Mouse (Mus musculus) kidney, embryonic 16.5 days (tissue): ENCODE data around the gene Zfp462. TPM values are rescaled to one million over a fixed set of nuclear protein-coding genes. Genes with fewer than 3 reads are reported as not detected.

Source experiments
- ATAC-seq: fragments of 200-750 bp; cut with Nextera tagmentation; 2 replicates; pipeline ENCODE4 v1.8.0; 2017; ENCODE audit warnings: moderate TSS enrichment; ENCODE audit not compliant: low FRiP score, low TSS enrichment
- H3K27ac ChIP-seq: fragments of 300-500 bp; sonication (generic); 2 replicates; pipeline ENCODE4 v1.5.1; 2014; ENCODE audit warnings: low read length
- H3K27me3 ChIP-seq: fragments of 300-500 bp; sonication (generic); 2 replicates; pipeline ENCODE4 v1.6.1; 2014; ENCODE audit warnings: low read length, control low read depth, mixed read lengths; ENCODE audit not compliant: insufficient read depth
- H3K36me3 ChIP-seq: fragments of 300-500 bp; sonication (generic); 2 replicates; pipeline ENCODE4 v1.6.1; 2014; ENCODE audit warnings: low read length, control low read depth, mixed read lengths; ENCODE audit not compliant: insufficient read depth
- H3K4me1 ChIP-seq: fragments of 300-500 bp; sonication (generic); 2 replicates; pipeline ENCODE4 v1.6.1; 2014; ENCODE audit warnings: low read length, control low read depth, mixed read lengths; ENCODE audit not compliant: insufficient read depth
- H3K4me2 ChIP-seq: fragments of 300-500 bp; sonication (generic); replicated peaks from 2 replicates; pipeline ENCODE4 v1.6.1; 2014; ENCODE audit warnings: low read depth, low read length
- H3K4me3 ChIP-seq: fragments of 300-500 bp; sonication (generic); 2 replicates; pipeline ENCODE4 v1.5.1; 2014; ENCODE audit warnings: mild to moderate bottlenecking, low read length
- H3K9ac ChIP-seq: fragments of 300-500 bp; sonication (generic); replicated peaks from 2 replicates; pipeline ENCODE4 v1.6.1; 2014; ENCODE audit warnings: low read length
- H3K9me3 ChIP-seq: fragments of 300-500 bp; sonication (generic); 2 replicates; pipeline ENCODE4 v1.6.1; 2016; ENCODE audit warnings: low read length, control low read depth
- WGBS: fragments of 180-500 bp; shearing (Covaris S2); extraction: QIAGEN DNeasy Blood & Tissue Kit; methylation state at CpG from one replicate; pipeline ENCODE4 v1.1.7; 2014; 5-methylcytosine and 5-hydroxymethylcytosine counted together
- polyA plus RNA-seq: library from polyadenylated mRNA; unstranded; fragments of >200 nt; fragmentation: Nextera tagmentation; extraction: Ambion mirVana; gene quantifications from 2 replicates; pipeline ENCODE4 v1.2.1, GENCODE M21; 2015

Zfp462 gene
- polyA plus RNA-seq, 1 experiment from 2014 or later, result 3.4 TPM

DNA sequence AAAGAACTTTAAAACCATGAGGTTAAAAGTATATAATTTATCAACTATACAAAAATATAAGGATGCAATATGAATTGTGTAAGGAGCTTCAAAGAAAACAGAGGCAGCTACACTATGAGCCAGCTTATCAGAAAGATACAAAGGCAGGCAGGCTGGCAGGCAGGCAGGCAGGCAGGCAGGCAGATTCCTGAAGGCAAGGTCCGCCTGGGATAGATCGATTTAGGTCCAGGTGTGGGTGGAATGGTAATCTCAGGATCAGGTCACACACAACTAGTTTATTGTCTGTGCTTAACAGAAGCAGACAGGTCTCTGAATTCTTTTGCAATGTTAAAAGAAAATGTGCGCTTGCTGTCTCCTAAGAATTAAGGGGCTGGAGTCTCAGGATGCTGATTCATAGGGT is 158.7 kb downstream of the Zfp462 start:
- H3K27ac ChIP-seq, result no peak overlapping the region
- WGBS, result 76% methylated on average over 3 of the region's 3 CpGs
- no peak for ATAC-seq

DNA sequence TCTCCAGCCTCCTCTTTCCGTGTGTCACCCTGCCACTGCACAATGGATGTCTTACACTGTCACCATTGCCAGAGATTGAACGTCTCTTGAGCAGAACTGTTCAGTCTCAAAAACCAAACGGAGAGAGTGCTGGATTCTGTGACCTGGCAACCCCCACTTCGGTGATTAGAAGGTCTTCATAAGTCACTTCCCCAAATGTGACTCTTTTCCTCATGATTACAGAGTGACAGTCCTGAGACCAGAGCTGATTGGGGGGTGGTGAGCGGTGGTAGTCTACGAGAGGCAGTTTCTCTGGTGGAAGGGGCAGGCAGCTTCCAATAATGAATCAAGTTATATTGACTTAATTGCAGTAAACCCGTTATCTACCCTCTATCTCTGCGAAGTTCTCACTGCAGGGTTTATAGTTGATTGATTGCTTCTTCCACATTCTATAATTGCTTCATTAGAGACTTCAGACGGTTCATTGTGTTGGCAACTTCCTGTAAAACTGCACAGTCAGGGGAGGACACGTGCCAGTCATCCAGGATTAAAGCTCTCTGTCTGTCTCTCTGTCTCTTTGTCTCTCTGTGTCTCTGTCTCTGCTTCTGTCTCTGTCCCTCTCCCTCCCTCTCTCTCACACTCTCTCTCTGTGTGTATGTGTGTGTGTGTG is 173.1 kb downstream of the Zfp462 start:
- Histone ChIP-seq H3K4me3 (no peak overlapping the region), H3K27ac (no peak overlapping the region), H3K4me1 (no peaks in the 10 kb centered on the region), H3K9me3 (no peaks in the 10 kb centered on the region), H3K4me2 (no peak overlapping the region), H3K9ac (no peak overlapping the region), H3K36me3 (no peaks in the 10 kb centered on the region), H3K27me3 (no peaks in the 10 kb centered on the region)
- no peak for ATAC-seq
- 44% methylated on average over 10 of the region's 10 CpGs for WGBS

More for the DNA sequence above, 158.7 kb downstream of the Zfp462 start:
- Histone ChIP-seq H3K4me1 (no peaks in the 10 kb centered on the region), H3K9ac (no peak overlapping the region), H3K27me3 (no peaks in the 10 kb centered on the region), H3K36me3 (no peaks in the 10 kb centered on the region), H3K4me2 (no peak overlapping the region), H3K4me3 (no peak overlapping the region), H3K9me3 (no peaks in the 10 kb centered on the region)

DNA sequence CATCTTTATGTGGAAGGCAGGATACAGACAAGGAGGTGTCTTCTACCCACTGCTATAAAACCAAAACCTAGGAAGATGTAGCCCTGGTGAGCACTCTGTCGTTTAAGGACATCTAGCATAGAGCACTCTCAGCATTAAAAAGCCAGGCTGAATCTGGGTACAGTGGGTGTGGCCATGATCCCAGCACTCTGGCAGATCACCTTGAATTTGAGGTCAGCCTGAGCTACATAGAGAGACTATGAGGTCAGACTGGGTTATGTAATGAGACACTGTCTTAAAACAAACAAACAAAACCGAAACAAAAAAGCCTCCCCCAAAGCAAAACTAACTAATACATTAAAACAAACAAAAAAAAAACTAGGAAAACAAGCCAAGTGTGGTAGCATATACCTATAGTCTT is 176.3 kb downstream of the Zfp462 start:
- Histone ChIP-seq H3K4me1 (0 out of 2 replicates have a peak, but pooled peaks cover 5% of the 10 kb centered on the region), H3K27me3 (no peaks in the 10 kb centered on the region), H3K4me3 (no peak overlapping the region), H3K9me3 (no peaks in the 10 kb centered on the region), H3K27ac (no peak overlapping the region), H3K36me3 (no peaks in the 10 kb centered on the region), H3K4me2 (no peak overlapping the region), H3K9ac (no peak overlapping the region)
- ATAC-seq, result no peak
- WGBS, result 48% methylated on average over 2 of the region's 2 CpGs

DNA sequence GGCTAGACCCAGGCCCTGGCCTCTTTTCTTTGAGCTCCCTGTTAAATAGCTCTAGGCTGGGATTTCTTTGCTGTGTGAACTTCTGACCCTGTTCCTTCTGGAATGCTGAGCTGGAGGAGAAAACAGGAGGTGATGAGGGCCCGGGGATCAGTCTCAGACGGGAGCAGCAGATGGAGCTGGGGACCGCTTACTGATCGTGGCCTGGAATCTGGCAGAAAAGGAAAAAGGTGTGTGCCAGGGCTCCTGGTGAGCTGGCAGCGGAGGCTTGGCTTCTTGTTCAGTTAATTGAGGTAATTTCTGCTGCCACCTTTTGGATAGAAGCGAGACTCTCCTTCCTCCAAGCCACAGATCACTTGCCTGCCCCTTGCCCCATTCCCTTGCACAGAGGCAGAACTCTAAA is 177.1 kb downstream of the Zfp462 start:
- no peak for ATAC-seq
- 50% methylated on average over 6 of the region's 6 CpGs for WGBS
- no peaks in the 10 kb centered on the region for H3K27me3 ChIP-seq
- H3K27ac ChIP-seq, result no peak overlapping the region
- H3K4me3 ChIP-seq, result no peak overlapping the region
- H3K9ac ChIP-seq, result no peak overlapping the region
- no peaks in the 10 kb centered on the region for H3K36me3 ChIP-seq
- 0 out of 2 replicates have a peak, but pooled peaks cover 5% of the 10 kb centered on the region for H3K4me1 ChIP-seq
- H3K4me2 ChIP-seq, result no peak overlapping the region
- no peaks in the 10 kb centered on the region for H3K9me3 ChIP-seq

DNA sequence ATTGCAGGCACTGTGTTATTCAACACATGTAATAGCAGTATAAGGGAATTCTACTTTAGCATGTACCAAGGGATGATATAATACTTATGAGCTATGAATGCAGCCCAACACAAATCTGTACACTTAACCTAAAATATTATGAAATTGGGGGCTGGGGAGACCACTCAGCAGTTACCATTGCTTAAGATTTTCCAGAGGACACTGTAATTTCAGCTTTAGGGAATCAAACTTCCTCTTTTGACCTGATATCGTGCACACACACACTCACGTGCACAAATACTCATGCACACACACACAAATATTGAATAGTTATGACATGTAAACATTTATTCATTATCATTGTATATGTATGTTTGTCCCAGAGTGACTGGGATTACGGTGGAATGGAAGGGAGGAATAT is 179.3 kb downstream of the Zfp462 start:
- Histone ChIP-seq H3K9me3 (no peaks in the 10 kb centered on the region), H3K36me3 (no peaks in the 10 kb centered on the region), H3K27ac (no peak overlapping the region), H3K4me2 (no peak overlapping the region), H3K9ac (no peak overlapping the region), H3K4me1 (0 out of 2 replicates have a peak, but pooled peaks cover 5% of the 10 kb centered on the region), H3K4me3 (no peak overlapping the region), H3K27me3 (no peaks in the 10 kb centered on the region)
- 87% methylated on average over 3 of the region's 3 CpGs for WGBS
- no peak for ATAC-seq

DNA sequence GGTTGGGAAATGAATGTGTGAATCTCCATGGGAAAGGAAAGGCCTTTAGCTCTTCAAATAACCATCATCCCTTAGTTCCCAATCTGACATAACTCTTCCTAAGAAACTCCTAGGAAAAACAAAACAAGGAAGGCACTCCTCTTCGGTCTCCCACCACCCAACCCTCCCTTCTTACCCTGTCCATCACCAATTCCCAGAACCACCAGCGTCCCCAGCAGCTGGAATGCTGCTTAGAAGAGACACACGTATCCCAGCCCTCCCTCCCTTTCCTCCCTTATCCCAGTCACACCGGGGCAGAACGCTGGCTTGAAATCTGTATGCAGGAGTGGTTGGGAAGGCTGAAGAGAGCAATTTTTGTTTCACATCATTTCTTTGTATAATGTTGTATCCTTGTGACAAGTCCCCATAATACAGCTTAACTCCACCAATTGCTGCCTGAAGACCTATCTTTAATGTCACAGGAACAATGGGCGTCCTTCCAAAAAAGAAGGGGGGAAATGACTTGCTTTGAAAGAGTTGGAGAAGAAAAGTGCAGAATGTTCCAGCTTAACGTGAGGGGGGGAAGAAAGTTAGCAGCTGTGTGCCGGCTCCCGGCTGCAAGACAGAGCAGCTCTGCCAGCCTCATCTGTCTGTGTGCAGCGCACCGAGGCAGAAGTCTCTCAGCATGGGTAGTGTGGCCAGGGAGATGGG is 180.3 kb downstream of the Zfp462 start:
- Histone ChIP-seq H3K27ac (no peak overlapping the region), H3K4me3 (no peak overlapping the region), H3K27me3 (no peaks in the 10 kb centered on the region)

GRCm38 (mm10) chr4:55125738-55126054 is 180.8 kb downstream of the Zfp462 start:
- no peaks in the 10 kb centered on the region for H3K36me3 ChIP-seq
- H3K4me1 ChIP-seq, result 0 out of 2 replicates have a peak, but pooled peaks cover 5% of the 10 kb centered on the region
- 59% methylated on average over 4 of the region's 4 CpGs for WGBS
- no peak overlapping the region for H3K4me3 ChIP-seq
- no peaks in the 10 kb centered on the region for H3K9me3 ChIP-seq
- ATAC-seq, result no peak
- H3K4me2 ChIP-seq, result no peak overlapping the region; the same call in 1 of the 2 replicates
- no peak overlapping the region for H3K27ac ChIP-seq
- no peaks in the 10 kb centered on the region for H3K27me3 ChIP-seq
- no peak overlapping the region for H3K9ac ChIP-seq

More for the DNA sequence above, 180.3 kb downstream of the Zfp462 start:
- Histone ChIP-seq H3K9ac (no peak overlapping the region; the same call in 1 of the 2 replicates), H3K36me3 (no peaks in the 10 kb centered on the region), H3K4me1 (0 out of 2 replicates have a peak, but pooled peaks cover 5% of the 10 kb centered on the region), H3K4me2 (no peak overlapping the region; the same call in 1 of the 2 replicates), H3K9me3 (no peaks in the 10 kb centered on the region)
- 41% methylated on average over 11 of the region's 11 CpGs for WGBS
- peak; percentile 39; the same call in 1 of the 2 replicates for ATAC-seq

DNA sequence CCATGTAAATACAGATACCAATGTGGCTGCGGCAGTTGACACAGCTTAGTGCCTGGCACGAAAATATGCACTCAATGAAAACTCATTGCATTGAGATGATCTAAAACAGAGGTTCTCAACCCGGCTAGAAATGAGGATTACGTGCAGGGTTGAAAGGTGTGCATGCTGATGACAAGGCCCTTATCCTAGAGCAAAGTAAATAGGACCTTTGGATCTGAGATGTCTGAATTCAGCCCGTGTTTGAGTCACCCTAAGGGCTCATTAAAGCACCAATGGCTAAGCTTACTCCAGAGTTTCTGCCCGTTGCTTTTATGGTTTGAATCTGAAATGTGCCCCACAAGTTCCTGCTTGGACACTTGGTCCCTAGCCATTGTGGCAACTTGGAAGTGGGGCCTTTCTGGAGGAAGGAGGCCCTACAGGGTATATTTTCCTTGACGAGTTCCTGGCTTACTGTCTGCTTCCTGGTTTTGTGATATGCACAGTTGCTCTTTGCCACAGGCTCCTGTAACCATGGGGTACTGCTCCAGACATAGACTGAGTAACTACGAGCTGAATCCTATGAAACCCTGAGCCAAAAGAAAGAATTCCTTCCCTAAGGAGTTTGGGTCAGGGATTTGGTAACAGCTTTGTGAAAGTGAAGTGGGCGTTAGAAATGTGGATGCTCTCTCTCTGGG is 182.5 kb downstream of the Zfp462 start:
- Histone ChIP-seq H3K4me2 (no peak overlapping the region), H3K36me3 (no peaks in the 10 kb centered on the region), H3K4me3 (no peak overlapping the region), H3K9ac (no peak overlapping the region), H3K27me3 (no peaks in the 10 kb centered on the region), H3K27ac (no peak overlapping the region), H3K4me1 (0 out of 2 replicates have a peak, but pooled peaks cover 5% of the 10 kb centered on the region), H3K9me3 (no peaks in the 10 kb centered on the region)
- WGBS, result 88% methylated on average over 9 of the region's 9 CpGs
- ATAC-seq, result no peak

- no peaks in the 10 kb centered on the region for H3K27me3 ChIP-seq
- no peak overlapping the region for H3K27ac ChIP-seq
- no peak overlapping the region for H3K9ac ChIP-seq
- H3K4me2 ChIP-seq, result no peak overlapping the region
- H3K36me3 ChIP-seq, result no peaks in the 10 kb centered on the region
- H3K9me3 ChIP-seq, result no peaks in the 10 kb centered on the region
- 0 out of 2 replicates have a peak, but pooled peaks cover 5% of the 10 kb centered on the region for H3K4me1 ChIP-seq
- ATAC-seq, result no peak
- WGBS, result 76% methylated on average over 13 of the region's 13 CpGs
- no peak overlapping the region for H3K4me3 ChIP-seq
These were observed 183.4 kb downstream of the Zfp462 start for GRCm38 (mm10) chr4:55128088-55128835.
